Mouse (Mus musculus): Measurements from ENCODE around the gene Zfand3.

The Zfand3 gene

GRCm38 (mm10) chr17:30228439-30229215, 224.1 kb downstream of the Zfand3 start:
- no peak for DNase-seq (ENCODE audit: low read depth)

GRCm38 (mm10) chr17:30230428-30230827, 225.9 kb downstream of the Zfand3 start:
- no peak for DNase-seq (ENCODE audit: low read depth)

- no peak for DNase-seq (ENCODE audit: low read depth)
These were observed 226.9 kb downstream of the Zfand3 start for GRCm38 (mm10) chr17:30231483-30231882.

GRCm38 (mm10) chr17:30232698-30233097, 228.2 kb downstream of the Zfand3 start:
- no peak for DNase-seq (ENCODE audit: low read depth)

GRCm38 (mm10) chr17:30235380-30235779, 230.8 kb downstream of the Zfand3 start:
- no peak for DNase-seq (ENCODE audit: low read depth)

- DNase-seq (ENCODE audit: low read depth) = no peak
These were observed 232.1 kb downstream of the Zfand3 start for GRCm38 (mm10) chr17:30236611-30237010.

- DNase-seq (ENCODE audit: low read depth) = no peak
These were observed 233.1 kb downstream of the Zfand3 start for GRCm38 (mm10) chr17:30237600-30237999.

GRCm38 (mm10) chr17:30239458-30239857, 234.9 kb downstream of the Zfand3 start:
- DNase-seq (ENCODE audit: low read depth) = no peak

- DNase-seq (ENCODE audit: low read depth) = no peak
These were observed 236.1 kb downstream of the Zfand3 start for GRCm38 (mm10) chr17:30240659-30241058.

GRCm38 (mm10) chr17:30241061-30241460, 236.5 kb downstream of the Zfand3 start:
- no peak for DNase-seq (ENCODE audit: low read depth)

GRCm38 (mm10) chr17:30241720-30242322, 237.3 kb downstream of the Zfand3 start:
- DNase-seq (ENCODE audit: low read depth) = no peak

- no peak for DNase-seq (ENCODE audit: low read depth)
These were observed 238.1 kb downstream of the Zfand3 start for GRCm38 (mm10) chr17:30242647-30243046.

GRCm38 (mm10) chr17:30243540-30243939, 239.0 kb downstream of the Zfand3 start:
- DNase-seq (ENCODE audit: low read depth) = no peak

- DNase-seq (ENCODE audit: low read depth) = no peak
These were observed 240.2 kb downstream of the Zfand3 start for GRCm38 (mm10) chr17:30244651-30245307.

- no peak for DNase-seq (ENCODE audit: low read depth)
These were observed 240.8 kb downstream of the Zfand3 start for GRCm38 (mm10) chr17:30245308-30245706.

- DNase-seq (ENCODE audit: low read depth) = no peak
These were observed 248.5 kb downstream of the Zfand3 start for GRCm38 (mm10) chr17:30253028-30253427.

- DNase-seq (ENCODE audit: low read depth) = no peak
These were observed 249.4 kb downstream of the Zfand3 start for GRCm38 (mm10) chr17:30253924-30254323.

GRCm38 (mm10) chr17:30255928-30256560, 251.5 kb downstream of the Zfand3 start:
- DNase-seq (ENCODE audit: low read depth) = no peak

- no peak for DNase-seq (ENCODE audit: low read depth)
These were observed 253.9 kb downstream of the Zfand3 start for GRCm38 (mm10) chr17:30258480-30258879.

GRCm38 (mm10) chr17:30259938-30260337, 255.4 kb downstream of the Zfand3 start:
- no peak for DNase-seq (ENCODE audit: low read depth)

All from induced T-regulatory cell, adult 2 months (primary cell).